Mouse (Mus musculus) midbrain, embryonic 13.5 days (tissue): ENCODE results near the gene Serpinb9b. TPM values are rescaled to one million over a fixed set of nuclear protein-coding genes. Genes with fewer than 3 reads are reported as not detected.

Experiments
- ATAC-seq: fragments of 200-750 bp; cut with Nextera tagmentation; 2 replicates; pipeline ENCODE4 v1.8.0; 2017; ENCODE audit warnings: mild to moderate bottlenecking, moderate TSS enrichment, moderate library complexity
- H3K27ac ChIP-seq: fragments of 300-500 bp; sonication (generic); 2 replicates; pipeline ENCODE4 v1.5.1; 2015; ENCODE audit warnings: inconsistent platforms, mild to moderate bottlenecking, moderate library complexity
- H3K27me3 ChIP-seq: fragments of 300-500 bp; sonication (generic); 2 replicates; pipeline ENCODE4 v1.6.1; 2015; ENCODE audit warnings: mild to moderate bottlenecking, inconsistent platforms
- H3K36me3 ChIP-seq: fragments of 300-500 bp; sonication (generic); 2 replicates; pipeline ENCODE4 v1.6.1; 2015; ENCODE audit warnings: mild to moderate bottlenecking, inconsistent platforms
- H3K4me1 ChIP-seq: fragments of 300-500 bp; sonication (generic); replicated peaks from 2 replicates; pipeline ENCODE4 v1.6.1; 2015; ENCODE audit warnings: inconsistent platforms
- H3K4me2 ChIP-seq: fragments of 300-500 bp; sonication (generic); replicated peaks from 2 replicates; pipeline ENCODE4 v1.6.1; 2015; ENCODE audit warnings: moderate library complexity, mild to moderate bottlenecking, inconsistent platforms
- H3K4me3 ChIP-seq: fragments of 300-500 bp; sonication (generic); replicated peaks from 2 replicates; pipeline ENCODE4 v1.5.1; 2015; ENCODE audit warnings: mild to moderate bottlenecking, inconsistent platforms
- H3K9ac ChIP-seq: fragments of 300-500 bp; sonication (generic); replicated peaks from 2 replicates; pipeline ENCODE4 v1.6.1; 2015; ENCODE audit warnings: mild to moderate bottlenecking, inconsistent platforms
- H3K9me3 ChIP-seq: fragments of 300-500 bp; sonication (generic); 2 replicates; pipeline ENCODE4 v1.6.1; 2016; ENCODE audit warnings: mild to moderate bottlenecking, inconsistent platforms
- WGBS: fragments of 180-500 bp; shearing (Covaris S2); methylation state at CpG from one replicate; pipeline ENCODE4 v1.1.7; 2015; 5-methylcytosine and 5-hydroxymethylcytosine counted together
- polyA plus RNA-seq: library from polyadenylated mRNA; unstranded; fragments of >200 nt; fragmentation: Nextera tagmentation; extraction: Ambion mirVana; gene quantifications from 2 replicates; pipeline ENCODE4 v1.2.1, GENCODE M21; 2015

The Serpinb9b gene
- 0.23 and 0.32 TPM in 2 replicates for polyA plus RNA-seq

- no peak for ATAC-seq
- Histone ChIP-seq H3K27me3 (no peaks in the 10 kb centered on the region), H3K4me2 (no peak within 1 kb of the TSS), H3K9me3 (no peaks in the 10 kb centered on the region), H3K27ac (no peak within 1 kb of the TSS), H3K9ac (no peak within 1 kb of the TSS), H3K4me3 (no peak within 1 kb of the TSS), H3K4me1 (no peaks in the 10 kb centered on the region), H3K36me3 (no peaks in the 10 kb centered on the region)
- WGBS: 86% methylated on average over 2 of the region's 2 CpGs
Observed at GRCm38 (mm10) chr13:33027244-33027643, at the start of gene Serpinb9b. Serpinb9b (plus strand) TSS chr13:33027416.

- H3K4me1 ChIP-seq: no peaks in the 10 kb centered on the region
- no peak for ATAC-seq
- H3K27me3 ChIP-seq: no peaks in the 10 kb centered on the region
- H3K9ac ChIP-seq: no peak overlapping the region
- 82% methylated on average over 4 of the region's 4 CpGs for WGBS
- no peaks in the 10 kb centered on the region for H3K36me3 ChIP-seq
- no peak overlapping the region for H3K4me2 ChIP-seq
- H3K4me3 ChIP-seq: no peak overlapping the region
- no peaks in the 10 kb centered on the region for H3K9me3 ChIP-seq
- H3K27ac ChIP-seq: no peak overlapping the region
Observed at GRCm38 (mm10) chr13:32982556-32983042, 44.6 kb upstream of the Serpinb9b start.

- no peak for ATAC-seq
- Histone ChIP-seq H3K27ac (no peak overlapping the region), H3K9me3 (no peaks in the 10 kb centered on the region), H3K4me1 (no peaks in the 10 kb centered on the region), H3K27me3 (no peaks in the 10 kb centered on the region), H3K4me2 (no peak overlapping the region), H3K36me3 (no peaks in the 10 kb centered on the region), H3K9ac (no peak overlapping the region), H3K4me3 (no peak overlapping the region)
Observed at GRCm38 (mm10) chr13:32986256-32986655, 41.0 kb upstream of the Serpinb9b start.

- ATAC-seq: no peak
Observed at GRCm38 (mm10) chr13:32993152-32993893, 33.9 kb upstream of the Serpinb9b start.

GRCm38 (mm10) chr13:32993894-32994242 lies 33.3 kb upstream of the Serpinb9b start:
- no peaks in the 10 kb centered on the region for H3K9me3 ChIP-seq
- no peaks in the 10 kb centered on the region for H3K27me3 ChIP-seq
- H3K9ac ChIP-seq: no peak overlapping the region
- no peak overlapping the region for H3K4me2 ChIP-seq
- no peaks in the 10 kb centered on the region for H3K36me3 ChIP-seq
- ATAC-seq: no peak
- H3K27ac ChIP-seq: no peak overlapping the region
- no peaks in the 10 kb centered on the region for H3K4me1 ChIP-seq
- 81% methylated on average over 2 of the region's 2 CpGs for WGBS
- no peak overlapping the region for H3K4me3 ChIP-seq

More at GRCm38 (mm10) chr13:32993152-32993893, 33.9 kb upstream of the Serpinb9b start:
- 88% methylated on average over 10 of the region's 10 CpGs for WGBS
- no peaks in the 10 kb centered on the region for H3K36me3 ChIP-seq
- H3K4me3 ChIP-seq: no peak overlapping the region
- H3K27ac ChIP-seq: no peak overlapping the region
- no peak overlapping the region for H3K9ac ChIP-seq
- H3K4me1 ChIP-seq: no peaks in the 10 kb centered on the region
- H3K4me2 ChIP-seq: no peak overlapping the region
- no peaks in the 10 kb centered on the region for H3K9me3 ChIP-seq
- no peaks in the 10 kb centered on the region for H3K27me3 ChIP-seq

- no peak for ATAC-seq
- H3K27ac ChIP-seq: no peak overlapping the region
- H3K27me3 ChIP-seq: no peaks in the 10 kb centered on the region
- no peaks in the 10 kb centered on the region for H3K9me3 ChIP-seq
- H3K4me1 ChIP-seq: no peaks in the 10 kb centered on the region
- no peak overlapping the region for H3K4me2 ChIP-seq
- H3K9ac ChIP-seq: no peak overlapping the region
- 82% methylated on average over 4 of the region's 4 CpGs for WGBS
- no peak overlapping the region for H3K4me3 ChIP-seq
- H3K36me3 ChIP-seq: no peaks in the 10 kb centered on the region
Observed at GRCm38 (mm10) chr13:32995051-32995450, 32.2 kb upstream of the Serpinb9b start.

GRCm38 (mm10) chr13:33001341-33001740 lies 25.9 kb upstream of the Serpinb9b start:
- Histone ChIP-seq H3K27ac (no peak overlapping the region), H3K4me2 (no peak overlapping the region), H3K4me1 (0 out of 2 replicates have a peak, but pooled peaks cover 7% of the 10 kb centered on the region), H3K36me3 (no peaks in the 10 kb centered on the region), H3K4me3 (no peak overlapping the region), H3K9me3 (no peaks in the 10 kb centered on the region), H3K9ac (no peak overlapping the region), H3K27me3 (no peaks in the 10 kb centered on the region)
- WGBS: 92% methylated on average over 5 of the region's 5 CpGs
- ATAC-seq: no peak

GRCm38 (mm10) chr13:33002950-33003349 lies 24.3 kb upstream of the Serpinb9b start, which contains the start of gene Serpinb9:
Serpinb9 (plus strand) TSS chr13:33003250.
- H3K27me3 ChIP-seq: no peaks in the 10 kb centered on the region
- H3K9me3 ChIP-seq: no peaks in the 10 kb centered on the region
- H3K4me3 ChIP-seq: no peak within 1 kb of the TSS
- peak within 1 kb of the TSS; percentile 39 for H3K4me2 ChIP-seq
- no peak within 1 kb of the TSS for H3K27ac ChIP-seq
- no peak for ATAC-seq
- no peaks in the 10 kb centered on the region for H3K36me3 ChIP-seq
- 0 out of 2 replicates have a peak, but pooled peaks cover 7% of the 10 kb centered on the region for H3K4me1 ChIP-seq
- no peak within 1 kb of the TSS for H3K9ac ChIP-seq
- WGBS: 72% methylated on average over 3 of the region's 3 CpGs

GRCm38 (mm10) chr13:33003523-33004413 lies 23.4 kb upstream of the Serpinb9b start:
- WGBS: 70% methylated on average over 9 of the region's 9 CpGs

GRCm38 (mm10) chr13:33004414-33005105 lies 22.7 kb upstream of the Serpinb9b start:
- Histone ChIP-seq H3K27me3 (no peaks in the 10 kb centered on the region), H3K4me2 (peak overlapping the region; percentile 39), H3K4me3 (peak overlapping the region; percentile 14), H3K9ac (peak overlapping the region; percentile 10; the same call in 1 of the 2 replicates), H3K36me3 (no peaks in the 10 kb centered on the region), H3K9me3 (no peaks in the 10 kb centered on the region), H3K27ac (no peak overlapping the region), H3K4me1 (0 out of 2 replicates have a peak, but pooled peaks cover 7% of the 10 kb centered on the region)
- WGBS: 23% methylated on average over 12 of the region's 12 CpGs
- ATAC-seq: peak; percentile 87

More at GRCm38 (mm10) chr13:33003523-33004413, 23.4 kb upstream of the Serpinb9b start:
- Histone ChIP-seq H3K4me3 (peak overlapping the region; percentile 14; the same call in 1 of the 2 replicates), H3K27me3 (no peaks in the 10 kb centered on the region), H3K4me2 (peak overlapping the region; percentile 39), H3K4me1 (0 out of 2 replicates have a peak, but pooled peaks cover 7% of the 10 kb centered on the region), H3K9ac (no peak overlapping the region), H3K36me3 (no peaks in the 10 kb centered on the region), H3K27ac (no peak overlapping the region), H3K9me3 (no peaks in the 10 kb centered on the region)
- ATAC-seq: no peak

GRCm38 (mm10) chr13:33005501-33006075 lies 21.6 kb upstream of the Serpinb9b start:
- H3K4me1 ChIP-seq: 0 out of 2 replicates have a peak, but pooled peaks cover 7% of the 10 kb centered on the region
- H3K9ac ChIP-seq: no peak overlapping the region
- H3K4me2 ChIP-seq: no peak overlapping the region
- no peak for ATAC-seq
- H3K27me3 ChIP-seq: no peaks in the 10 kb centered on the region
- no peaks in the 10 kb centered on the region for H3K9me3 ChIP-seq
- H3K4me3 ChIP-seq: no peak overlapping the region
- no peaks in the 10 kb centered on the region for H3K36me3 ChIP-seq
- WGBS: 76% methylated on average over 2 of the region's 2 CpGs
- no peak overlapping the region for H3K27ac ChIP-seq
